Mouse (Mus musculus) gastrocnemius, postnatal 4 days (tissue): Measurements from ENCODE around the gene B4galnt3. TPM values are rescaled to one million over a fixed set of nuclear protein-coding genes. Genes with fewer than 3 reads are reported as not detected.

Experiments used
- DNase-seq, 2 experiments: peaks; one replicate each; pipeline ENCODE4 v3.0.0; 2021 to 2022; ENCODE audit warnings: low spot score in 2 of 2, mixed read lengths in 2 of 2
- total RNA-seq, 2 experiments: library from RNA; stranded (reverse); gene quantifications; 2 replicates each; pipeline ENCODE4 v1.2.3; 2021

The B4galnt3 gene
- total RNA-seq, 2 experiments from 2014 or later: 3.7 to 5.0 TPM

- DNase-seq: peak in 1 of 2 experiments; percentile 22
These were observed 19.1 kb downstream of the B4galnt3 start for GRCm38 (mm10) chr6:120275301-120275700.

DNA sequence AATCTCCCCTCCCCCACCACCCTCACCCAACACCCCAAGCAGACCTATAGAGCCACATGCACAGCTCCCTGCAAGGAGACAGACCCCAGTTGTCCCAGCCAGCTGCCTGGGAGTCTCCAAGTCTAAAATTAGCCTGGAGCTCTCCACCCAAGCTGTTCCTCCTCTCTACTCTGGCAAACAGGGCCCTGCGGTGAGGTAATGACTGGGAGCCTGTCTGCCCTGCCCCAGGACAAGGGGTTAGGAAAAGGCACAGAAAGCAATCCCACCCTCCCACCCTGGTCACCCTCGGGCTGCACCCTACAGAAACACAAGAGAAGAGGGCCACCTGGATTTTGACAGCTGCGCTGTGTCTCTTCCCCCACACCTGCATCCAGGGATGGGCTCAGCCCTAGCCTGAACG lies 19.5 kb downstream of the B4galnt3 start:
- peak in 1 of 2 experiments; percentile 48 for DNase-seq

GRCm38 (mm10) chr6:120274181-120274580 lies 20.2 kb downstream of the B4galnt3 start:
- DNase-seq: no peak

DNA sequence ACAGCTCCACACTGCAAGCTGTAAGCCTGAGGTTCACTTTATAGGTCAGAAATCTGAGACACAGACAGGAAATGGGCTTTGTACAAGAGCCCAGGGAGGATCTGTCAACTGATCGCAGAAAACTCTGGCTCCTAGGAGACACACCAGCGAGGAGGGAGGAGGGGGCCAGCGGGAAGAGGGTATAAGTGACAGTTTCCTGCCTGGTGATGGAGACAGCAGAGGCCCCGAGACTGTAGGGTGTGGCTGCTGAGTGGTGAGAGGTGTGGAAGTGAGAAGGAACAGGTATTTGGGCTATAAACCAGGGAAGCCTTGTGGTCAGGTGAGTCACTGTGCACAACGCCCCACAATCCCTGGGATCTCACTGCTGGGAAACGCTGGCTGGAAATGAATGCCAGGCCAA lies 30.2 kb downstream of the B4galnt3 start:
- no peak for DNase-seq

DNA sequence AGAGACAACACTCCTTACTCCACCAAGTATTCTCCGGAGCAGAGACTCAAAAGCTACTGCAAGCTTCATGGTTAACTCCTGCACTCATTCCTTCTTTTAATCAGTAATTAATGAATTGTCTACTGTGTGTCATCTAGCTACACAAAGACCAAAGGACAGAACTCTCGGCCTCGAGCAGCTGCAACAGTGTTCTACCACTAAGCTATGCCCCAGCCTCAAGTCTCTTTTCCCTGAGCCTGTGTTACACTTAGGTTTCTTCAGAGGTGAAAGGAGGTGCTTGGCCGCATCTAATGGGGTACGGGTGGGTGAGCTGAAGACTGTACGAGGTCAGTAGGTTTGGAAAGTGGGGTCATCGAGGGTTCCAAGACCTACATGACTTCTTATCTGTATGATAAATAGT lies 30.8 kb downstream of the B4galnt3 start:
- DNase-seq: no peak

- DNase-seq: no peak
These were observed 31.4 kb downstream of the B4galnt3 start for GRCm38 (mm10) chr6:120262886-120263531.

GRCm38 (mm10) chr6:120259481-120259880 lies 34.9 kb downstream of the B4galnt3 start:
- DNase-seq: no peak

DNA sequence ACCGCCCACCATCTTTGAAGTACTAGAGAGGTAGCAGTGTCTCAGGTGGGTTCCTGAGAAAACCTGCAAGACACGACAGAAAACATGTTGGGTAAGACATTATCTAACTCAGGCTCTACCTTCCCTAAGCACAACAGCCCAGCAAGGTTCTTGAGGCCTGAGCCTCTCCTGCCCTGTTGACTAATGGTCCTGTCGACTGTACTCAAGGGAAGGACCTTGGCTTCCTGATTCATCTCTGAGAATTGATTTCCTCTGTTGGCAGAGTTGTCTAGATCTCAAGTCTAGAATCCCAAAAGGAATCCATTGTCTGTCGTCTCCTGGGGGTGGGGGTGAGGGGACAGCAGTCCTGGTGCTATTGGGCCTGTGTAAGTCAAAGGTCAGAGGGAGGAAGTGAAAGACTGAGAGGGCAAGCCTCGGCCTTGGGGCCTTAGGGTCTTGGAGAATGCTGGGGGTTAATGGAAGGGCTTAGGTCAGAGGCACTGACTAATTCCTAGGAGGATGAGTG lies 37.9 kb downstream of the B4galnt3 start:
- DNase-seq: no peak

- DNase-seq: no peak
These were observed 38.7 kb downstream of the B4galnt3 start for GRCm38 (mm10) chr6:120255701-120256100.

- no peak for DNase-seq
These were observed 39.2 kb downstream of the B4galnt3 start for GRCm38 (mm10) chr6:120255144-120255543.

DNA sequence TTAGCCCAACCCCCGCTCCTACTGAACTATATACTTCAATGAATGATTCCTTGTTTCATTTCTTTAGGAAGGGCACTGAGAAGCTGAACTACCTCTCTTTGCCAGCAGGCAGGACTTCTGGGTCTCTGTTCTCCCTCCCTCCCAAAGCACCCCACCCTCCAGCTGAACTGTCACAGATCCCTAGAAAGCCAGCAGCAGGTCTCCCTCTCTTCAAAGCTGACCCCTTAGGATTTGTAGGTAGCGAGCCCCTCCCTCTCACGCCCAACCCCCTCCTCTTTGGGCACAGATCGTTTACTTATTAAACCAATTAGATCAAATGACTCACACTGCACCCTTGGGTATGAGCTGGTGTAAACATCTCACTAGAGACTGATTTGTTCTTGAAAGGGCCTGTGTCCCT lies 39.7 kb downstream of the B4galnt3 start:
- no peak for DNase-seq

GRCm38 (mm10) chr6:120252741-120253140 lies 41.6 kb downstream of the B4galnt3 start:
- no peak for DNase-seq

DNA sequence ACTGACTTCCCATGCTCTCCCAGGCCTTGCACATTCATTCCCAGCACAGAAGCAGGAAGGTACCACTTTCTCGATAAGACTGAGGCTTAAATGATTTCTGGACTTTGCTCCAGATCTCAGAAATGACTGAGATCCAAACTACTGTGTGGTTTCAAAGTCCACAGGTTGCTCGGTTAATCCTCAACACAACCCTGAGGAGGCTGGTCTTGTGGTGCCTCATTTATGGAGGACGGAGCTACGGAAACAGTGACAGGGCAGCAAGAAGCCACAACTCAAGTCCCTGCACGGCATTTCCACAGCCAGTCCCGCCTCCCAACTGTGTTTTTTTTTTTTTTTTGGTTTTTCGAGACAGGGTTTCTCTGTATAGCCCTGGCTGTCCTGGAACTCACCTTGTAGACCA lies 43.3 kb downstream of the B4galnt3 start:
- no peak for DNase-seq

DNA sequence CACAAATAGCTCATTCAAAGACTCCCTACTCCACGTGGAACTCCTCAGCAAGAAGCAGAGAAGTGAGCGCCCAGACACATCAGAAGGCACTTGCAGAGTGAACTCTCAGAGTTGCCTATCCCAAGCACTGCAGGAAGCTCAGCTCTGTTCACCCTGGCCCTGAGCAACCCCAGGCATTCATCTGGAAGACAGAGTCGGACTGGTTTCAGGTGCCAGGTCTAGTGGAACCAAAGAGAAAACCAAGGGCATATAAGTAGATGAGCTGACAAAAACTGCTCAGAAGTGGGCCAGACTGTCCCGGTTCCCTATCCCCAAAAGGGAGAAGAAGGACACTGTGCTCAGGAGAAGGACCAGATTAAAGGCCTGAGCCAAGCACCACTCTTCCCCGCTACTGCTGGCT lies 44.5 kb downstream of the B4galnt3 start:
- DNase-seq: no peak

DNA sequence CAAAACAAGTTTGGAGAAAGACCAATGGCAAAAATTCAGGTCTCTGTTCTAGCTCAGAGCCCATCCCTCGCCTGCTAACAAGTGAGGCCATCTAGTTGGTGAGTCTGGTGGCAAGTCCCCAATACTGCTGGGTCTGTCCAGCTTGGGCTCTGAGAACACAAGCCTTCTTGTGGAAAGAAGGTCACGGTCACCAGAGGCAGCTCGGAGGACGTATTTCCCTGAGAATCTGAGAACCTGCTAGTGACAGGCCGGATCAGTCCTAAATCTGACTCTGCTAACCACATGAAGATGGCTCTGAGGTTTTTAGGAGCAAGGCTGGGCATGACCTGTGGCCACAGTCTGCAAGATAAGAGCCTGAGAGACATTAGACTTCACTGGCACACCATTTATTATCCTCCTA lies 47.7 kb downstream of the B4galnt3 start:
- DNase-seq: no peak

DNA sequence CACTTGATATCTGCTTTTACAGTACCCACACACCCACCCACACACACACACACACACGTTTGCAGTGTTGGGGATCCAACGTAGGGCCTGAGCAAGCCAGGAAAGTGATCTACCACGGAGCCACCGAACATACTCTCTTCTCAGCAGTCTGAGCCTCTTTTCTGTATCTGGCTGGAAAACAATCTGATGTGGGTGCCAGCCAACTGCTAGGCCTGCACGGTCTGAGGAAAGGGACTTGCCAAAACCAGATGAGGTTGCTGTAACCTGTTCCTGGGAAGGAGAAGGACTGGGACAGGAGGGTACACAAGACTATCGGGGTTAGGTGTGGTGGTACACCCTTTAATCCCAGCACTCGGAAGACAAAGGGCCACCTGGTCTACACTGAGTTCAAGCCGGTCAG lies 51.1 kb downstream of the B4galnt3 start:
- no peak for DNase-seq

- no peak for DNase-seq
These were observed 51.8 kb downstream of the B4galnt3 start for GRCm38 (mm10) chr6:120242530-120242929.

GRCm38 (mm10) chr6:120241453-120241852 lies 52.9 kb downstream of the B4galnt3 start:
- no peak for DNase-seq

DNA sequence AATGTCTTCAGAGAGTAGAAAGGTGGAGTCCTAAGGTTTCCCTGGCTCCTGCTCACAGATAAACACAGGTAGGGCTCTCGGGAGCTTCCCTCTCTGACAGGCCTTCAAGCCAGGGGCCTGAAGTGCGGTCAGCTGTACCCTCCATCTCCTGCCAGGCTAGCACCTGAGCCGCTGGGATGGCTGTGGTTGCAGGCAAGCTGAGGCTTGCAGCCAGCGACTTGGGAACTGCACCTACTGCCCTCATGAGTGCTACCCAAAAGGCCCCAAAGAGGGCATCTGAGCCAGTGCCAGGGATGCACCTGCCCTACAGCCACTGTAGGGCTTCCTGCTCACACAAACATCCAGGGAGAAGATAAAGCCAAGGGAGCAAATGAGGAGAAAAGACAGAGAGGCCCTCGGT lies 53.9 kb downstream of the B4galnt3 start:
- no peak for DNase-seq

GRCm38 (mm10) chr6:120235874-120236273 lies 58.5 kb downstream of the B4galnt3 start:
- DNase-seq: no peak

DNA sequence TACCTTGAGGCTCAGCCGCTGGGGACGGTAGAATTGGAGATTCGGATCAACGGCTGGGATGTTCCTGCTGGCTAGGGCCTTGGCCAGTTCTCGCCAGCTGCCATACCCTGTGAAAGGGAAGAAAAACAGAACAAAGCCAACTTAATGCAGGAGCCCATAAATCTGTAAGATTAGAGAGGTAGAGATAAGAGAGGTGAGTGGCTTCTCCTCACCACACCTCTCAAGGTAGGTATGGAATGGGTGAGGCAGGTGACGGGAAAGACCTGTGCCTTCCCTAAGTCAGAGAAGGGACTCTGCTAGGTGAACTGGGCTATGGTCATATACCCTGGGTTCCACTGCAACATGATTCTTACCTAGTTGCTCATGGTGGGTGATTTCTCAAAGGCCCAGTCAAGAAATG lies 61.5 kb downstream of the B4galnt3 start:
- no peak for DNase-seq

- DNase-seq: no peak
These were observed 63.9 kb downstream of the B4galnt3 start for GRCm38 (mm10) chr6:120230441-120230840.

- no peak for DNase-seq
These were observed 64.6 kb downstream of the B4galnt3 start for GRCm38 (mm10) chr6:120229806-120230205.
